Mouse (Mus musculus) lung, postnatal 0 days (tissue): Measurements from ENCODE around the gene Thegl. TPM values are rescaled to one million over a fixed set of nuclear protein-coding genes. Genes with fewer than 3 reads are reported as not detected.

Experiments
- ATAC-seq: fragments of 200-750 bp; cut with Nextera tagmentation; 2 replicates; pipeline ENCODE4 v1.8.0; 2017; ENCODE audit warnings: moderate library complexity
- DNase-seq: peaks from one replicate; pipeline ENCODE4 v3.0.0-alpha.2; 2016; ENCODE audit warnings: low spot score
- H3K27ac ChIP-seq: fragments of 300-500 bp; sonication (generic); 2 replicates; pipeline ENCODE4 v1.5.1; 2014; ENCODE audit warnings: antibody characterized with exemption, mild to moderate bottlenecking, low read length, mixed read lengths
- H3K27me3 ChIP-seq: fragments of 300-500 bp; sonication (generic); replicated peaks from 2 replicates; pipeline ENCODE4 v1.6.1; 2014; ENCODE audit warnings: low read length, mixed read lengths; ENCODE audit not compliant: insufficient read depth
- H3K36me3 ChIP-seq: fragments of 300-500 bp; sonication (generic); 2 replicates; pipeline ENCODE4 v1.6.1; 2014; ENCODE audit warnings: low read length, mixed read lengths; ENCODE audit not compliant: insufficient read depth
- H3K4me1 ChIP-seq: fragments of 300-500 bp; sonication (generic); 2 replicates; pipeline ENCODE4 v1.6.1; 2014; ENCODE audit warnings: antibody characterized with exemption, low read depth, low read length, mixed read lengths; ENCODE audit not compliant: insufficient read depth
- H3K4me2 ChIP-seq: fragments of 300-500 bp; sonication (generic); replicated peaks from 2 replicates; pipeline ENCODE4 v1.6.1; 2014; ENCODE audit warnings: low read depth, mild to moderate bottlenecking, low read length, moderate library complexity, mixed read lengths
- H3K4me3 ChIP-seq: fragments of 300-500 bp; sonication (generic); 2 replicates; pipeline ENCODE4 v1.5.1; 2014; ENCODE audit warnings: low read depth, low read length
- H3K9ac ChIP-seq: fragments of 300-500 bp; sonication (generic); replicated peaks from 2 replicates; pipeline ENCODE4 v1.6.1; 2014; ENCODE audit warnings: low read depth, mild to moderate bottlenecking
- H3K9me3 ChIP-seq: fragments of 300-500 bp; sonication (generic); 2 replicates; pipeline ENCODE4 v1.6.1; 2016; ENCODE audit warnings: low read length, mixed read lengths
- CTCF ChIP-seq: IDR thresholded peaks from 2 replicates; pipeline ENCODE4 v1.5.1; 2016; ENCODE audit warnings: antibody characterized with exemption, mild to moderate bottlenecking
- EP300 ChIP-seq: IDR thresholded peaks from 2 replicates; pipeline ENCODE4 v1.6.1; 2016; ENCODE audit warnings: antibody characterized with exemption, mild to moderate bottlenecking, control low read depth
- WGBS: fragments of 180-500 bp; shearing (Covaris S2); extraction: QIAGEN DNeasy Blood & Tissue Kit; methylation state at CpG from one replicate; pipeline ENCODE4 v1.1.7; 2014; 5-methylcytosine and 5-hydroxymethylcytosine counted together
- polyA plus RNA-seq: library from polyadenylated mRNA; unstranded; fragments of >200 nt; fragmentation: Nextera tagmentation; extraction: Ambion mirVana; gene quantifications from 2 replicates; pipeline ENCODE4 v1.2.1, GENCODE M21; 2015

Thegl gene
- polyA plus RNA-seq, 1 experiment from 2014 or later, result 1.2 TPM

DNA sequence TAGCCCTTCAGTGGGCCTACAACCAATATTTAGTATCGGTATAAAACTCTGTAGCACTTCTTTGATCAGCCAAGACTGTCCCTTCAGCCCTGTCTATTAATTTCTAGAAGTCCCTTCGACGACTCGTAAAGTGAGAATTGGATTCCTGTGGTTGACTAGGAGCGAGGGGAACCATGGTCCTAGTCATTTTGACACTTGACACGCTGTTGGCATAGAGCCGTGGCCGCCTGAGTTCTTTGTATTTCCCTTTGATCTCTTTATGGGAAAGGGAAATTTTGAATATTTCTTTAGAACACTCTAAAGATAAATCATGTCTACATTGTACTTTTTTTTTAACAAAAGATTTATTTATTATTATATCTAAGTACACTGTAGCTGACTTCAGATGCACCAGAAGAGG lies 40.1 kb upstream of the Thegl start:
- Histone ChIP-seq H3K4me3 (no peak overlapping the region), H3K27me3 (no peaks in the 10 kb centered on the region), H3K27ac (no peak overlapping the region), H3K9ac (no peak overlapping the region), H3K4me1 (peaks cover 9% of the 10 kb centered on the region; the same call in 1 of the 2 replicates), H3K4me2 (peak overlapping the region; percentile 89), H3K36me3 (peaks cover 12% of the 10 kb centered on the region; the same call in 1 of the 2 replicates), H3K9me3 (no peaks in the 10 kb centered on the region)
- TF ChIP-seq EP300 (no peak), CTCF (no peak)
- ATAC-seq (no peak), DNase-seq (no peak)
- WGBS, result 62% methylated on average over 8 of the region's 8 CpGs

DNA sequence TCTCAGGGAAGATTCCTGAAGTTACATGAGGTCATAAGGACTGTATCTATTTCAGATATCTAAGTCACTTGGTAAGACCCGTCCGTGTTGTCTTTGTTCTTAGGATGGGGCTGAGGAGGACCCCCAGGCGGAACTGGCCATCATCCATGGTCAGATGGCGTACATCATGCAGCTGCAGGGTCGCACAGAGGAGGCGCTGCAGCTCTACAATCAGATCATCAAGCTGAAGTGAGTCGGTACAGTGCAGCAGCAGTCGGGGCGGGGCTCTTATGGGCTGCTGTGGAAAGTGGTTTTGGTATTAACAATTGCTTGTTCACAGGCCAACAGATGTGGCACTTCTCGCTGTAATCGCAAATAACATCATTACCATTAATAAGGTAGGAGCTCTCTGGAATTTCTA lies 31.8 kb upstream of the Thegl start:
- Histone ChIP-seq H3K9me3 (no peaks in the 10 kb centered on the region), H3K36me3 (peaks cover 34% of the 10 kb centered on the region), H3K4me1 (no peaks in the 10 kb centered on the region), H3K4me2 (no peak overlapping the region), H3K27ac (no peak overlapping the region), H3K27me3 (no peaks in the 10 kb centered on the region), H3K4me3 (no peak overlapping the region), H3K9ac (no peak overlapping the region)
- no peak for TF ChIP-seq CTCF
- TF ChIP-seq EP300, result no peak
- DNase-seq (no peak), ATAC-seq (no peak)
- 92% methylated on average over 11 of the region's 11 CpGs for WGBS

DNA sequence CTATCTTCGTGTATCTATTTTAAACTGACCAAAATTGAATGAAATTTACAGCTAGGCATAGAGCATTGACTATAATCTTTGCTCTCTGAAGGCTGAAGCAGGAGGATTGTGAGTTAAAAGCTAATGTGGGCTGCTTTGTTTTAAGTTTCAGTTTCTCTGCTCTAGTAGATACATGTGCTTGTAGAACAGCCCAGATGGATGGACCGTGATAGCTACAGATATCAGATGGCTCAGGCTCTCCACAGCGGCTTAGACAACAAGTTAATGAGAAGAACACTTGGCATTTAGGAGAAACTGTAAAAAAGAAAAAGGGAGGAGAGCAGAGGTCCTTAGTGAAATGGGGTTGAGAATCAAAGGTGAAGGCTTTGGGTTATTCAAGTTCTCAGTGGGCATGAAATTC lies 25.0 kb upstream of the Thegl start:
- Histone ChIP-seq H3K4me1 (no peaks in the 10 kb centered on the region), H3K27ac (no peak overlapping the region), H3K4me3 (no peak overlapping the region), H3K36me3 (peaks cover 40% of the 10 kb centered on the region), H3K9ac (no peak overlapping the region), H3K4me2 (no peak overlapping the region), H3K9me3 (no peaks in the 10 kb centered on the region), H3K27me3 (no peaks in the 10 kb centered on the region)
- WGBS, result 97% methylated on average over 3 of the region's 3 CpGs
- no peak for DNase-seq
- TF ChIP-seq EP300 (no peak), CTCF (no peak)
- ATAC-seq, result no peak

DNA sequence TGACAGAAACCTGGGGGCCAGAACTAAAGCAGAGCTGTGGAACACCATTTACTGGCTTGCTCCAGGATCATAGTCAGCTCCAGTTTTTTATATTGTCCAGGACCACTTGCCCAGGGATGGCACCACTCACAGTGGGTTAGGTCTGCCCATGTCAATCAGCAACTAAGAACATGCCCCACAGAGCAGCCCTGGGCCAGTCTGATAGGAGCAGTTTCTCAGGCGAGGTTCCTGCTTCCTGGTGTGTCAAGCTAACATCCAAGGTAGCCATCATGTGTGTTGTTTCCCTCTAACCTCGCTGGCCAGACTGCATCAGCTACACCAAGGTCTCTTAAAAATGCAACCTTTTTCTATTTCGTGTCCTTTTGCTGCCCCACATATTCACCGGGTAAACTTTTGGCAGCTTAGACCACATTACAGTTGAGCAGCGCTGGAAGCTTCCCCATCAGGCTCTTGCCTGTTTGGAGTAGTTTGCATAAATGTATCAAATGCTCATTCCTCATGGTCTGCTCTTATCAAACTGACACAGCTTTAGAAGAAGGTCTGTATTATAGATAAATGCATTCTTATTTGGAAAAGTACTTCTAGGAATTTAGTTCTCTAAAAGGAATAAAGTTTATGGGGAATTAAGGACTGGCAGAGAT lies 22.5 kb upstream of the Thegl start:
- Histone ChIP-seq H3K27ac (no peak overlapping the region), H3K4me2 (no peak overlapping the region), H3K4me3 (no peak overlapping the region), H3K4me1 (no peaks in the 10 kb centered on the region), H3K9me3 (no peaks in the 10 kb centered on the region), H3K27me3 (no peaks in the 10 kb centered on the region), H3K36me3 (peaks cover 56% of the 10 kb centered on the region), H3K9ac (no peak overlapping the region)
- 92% methylated on average over 5 of the region's 5 CpGs for WGBS
- TF ChIP-seq EP300, result no peak
- TF ChIP-seq CTCF, result no peak
- DNase-seq (no peak), ATAC-seq (no peak)

DNA sequence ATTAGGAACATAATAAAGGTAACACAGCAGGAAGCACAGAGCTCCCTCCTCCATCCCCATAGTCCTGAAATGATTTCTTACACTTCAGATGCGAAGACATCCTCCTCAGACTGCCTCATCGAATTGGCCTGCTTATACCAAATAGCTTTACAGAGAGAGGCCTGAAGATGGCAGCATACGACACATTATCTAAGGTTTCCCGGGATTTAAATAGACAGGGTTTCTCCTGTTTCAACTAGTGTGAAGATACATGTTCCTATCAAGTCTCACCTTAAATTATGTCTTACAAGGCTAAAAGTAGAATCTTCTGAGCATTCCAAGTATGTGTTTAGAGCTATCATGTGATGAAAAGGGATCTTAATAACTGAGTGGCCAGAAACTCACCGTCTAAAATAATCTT lies 17.4 kb upstream of the Thegl start:
- Histone ChIP-seq H3K4me1 (no peaks in the 10 kb centered on the region), H3K4me3 (no peak overlapping the region), H3K36me3 (peaks cover 30% of the 10 kb centered on the region; the same call in 1 of the 2 replicates), H3K9me3 (no peaks in the 10 kb centered on the region), H3K9ac (no peak overlapping the region), H3K27me3 (no peaks in the 10 kb centered on the region), H3K4me2 (no peak overlapping the region), H3K27ac (no peak overlapping the region)
- TF ChIP-seq CTCF (peak; percentile 67), EP300 (no peak)
- 45% methylated on average over 5 of the region's 5 CpGs for WGBS
- ATAC-seq (no peak), DNase-seq (peak; percentile 67)

DNA sequence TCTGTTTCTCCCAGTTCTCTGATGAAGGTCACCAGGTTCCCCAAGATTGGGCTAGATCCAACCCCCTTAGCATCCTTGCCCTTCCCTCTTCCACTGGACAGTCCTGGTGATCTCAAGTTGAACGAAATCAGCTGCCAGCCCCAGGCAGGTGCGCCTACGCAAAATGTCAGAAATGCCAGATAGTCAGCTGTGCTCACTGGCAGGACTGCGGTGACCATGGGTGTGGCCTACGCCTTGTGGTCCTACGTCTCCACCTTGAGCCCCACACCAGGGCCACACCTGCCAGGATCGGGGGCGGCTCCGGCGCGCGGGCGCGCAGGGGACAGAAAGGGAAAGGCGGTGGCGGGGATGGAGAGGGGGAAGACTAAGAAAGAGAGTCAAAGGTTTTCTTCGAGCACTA lies 14.6 kb upstream of the Thegl start:
- H3K9ac ChIP-seq, result no peak overlapping the region
- H3K4me1 ChIP-seq, result no peaks in the 10 kb centered on the region
- no peak for TF ChIP-seq CTCF
- no peak for TF ChIP-seq EP300
- no peak for DNase-seq
- peaks cover 16% of the 10 kb centered on the region; the same call in 1 of the 2 replicates for H3K36me3 ChIP-seq
- no peak for ATAC-seq
- no peak overlapping the region for H3K27ac ChIP-seq
- H3K27me3 ChIP-seq, result no peaks in the 10 kb centered on the region
- H3K4me3 ChIP-seq, result no peak overlapping the region
- H3K9me3 ChIP-seq, result no peaks in the 10 kb centered on the region
- WGBS, result 91% methylated on average over 17 of the region's 17 CpGs
- H3K4me2 ChIP-seq, result no peak overlapping the region
